Mouse (Mus musculus) heart, embryonic 15.5 days (tissue): ENCODE results near the gene Tmem106a. TPM values are rescaled to one million over a fixed set of nuclear protein-coding genes. Genes with fewer than 3 reads are reported as not detected.

Experiments used
- polyA plus RNA-seq: library from polyadenylated mRNA; unstranded; fragments of >200 nt; fragmentation: Nextera tagmentation; extraction: Ambion mirVana; gene quantifications from 2 replicates; pipeline ENCODE4 v1.2.1, GENCODE M21; 2015

The Tmem106a gene
- polyA plus RNA-seq, 1 experiment from 2014 or later: 4.8 TPM

Other genes with a start within 250 kb of the Tmem106a start
- gene G6pc, start 214.7 kb upstream of the Tmem106a start, polyA plus RNA-seq: not detected in 2 replicates
- 36.9 and 42.7 TPM in 2 replicates for gene Aarsd1, start 164.6 kb upstream of the Tmem106a start, polyA plus RNA-seq
- 12.1 and 15.9 TPM in 2 replicates for gene Gm27029, start 157.4 kb upstream of the Tmem106a start, polyA plus RNA-seq
- gene Rundc1, start 157.2 kb upstream of the Tmem106a start, polyA plus RNA-seq: 13.9 and 18.2 TPM in 2 replicates
- 66.5 and 81.5 TPM in 2 replicates for gene Ptges3l, start 156.9 kb upstream of the Tmem106a start, polyA plus RNA-seq
- 174 and 211 TPM in 2 replicates for gene Rpl27, start 139.9 kb upstream of the Tmem106a start, polyA plus RNA-seq
- gene Ifi35, start 133.8 kb upstream of the Tmem106a start, polyA plus RNA-seq: 18.0 and 25.9 TPM in 2 replicates
- 9.1 and 10.1 TPM in 2 replicates for gene Rnd2, start 117.2 kb upstream of the Tmem106a start, polyA plus RNA-seq
- 30.2 and 38.6 TPM in 2 replicates for gene Vat1, start 116.0 kb upstream of the Tmem106a start, polyA plus RNA-seq
- gene Brca1, start 30.3 kb upstream of the Tmem106a start, polyA plus RNA-seq: 6.6 TPM in 2 replicates
- 58.5 and 60.6 TPM in 2 replicates for gene Nbr1, start 30.1 kb upstream of the Tmem106a start, polyA plus RNA-seq
- gene Gm11634, start 17.0 kb downstream of the Tmem106a start, polyA plus RNA-seq: not detected in 2 replicates
- gene Rdm1, start 45.0 kb downstream of the Tmem106a start, polyA plus RNA-seq: 45.6 and 46.4 TPM in 2 replicates
- gene Arl4d, start 83.3 kb downstream of the Tmem106a start, polyA plus RNA-seq: 6.1 and 7.2 TPM in 2 replicates
- gene Dhx8, start 150.7 kb downstream of the Tmem106a start, polyA plus RNA-seq: 17.2 and 20.8 TPM in 2 replicates
- gene Etv4, start 203.1 kb downstream of the Tmem106a start, polyA plus RNA-seq: 3.5 and 5.8 TPM in 2 replicates